Mouse (Mus musculus) kidney, adult 2 months (tissue): ENCODE results near the gene Galntl6. TPM values are rescaled to one million over a fixed set of nuclear protein-coding genes. Genes with fewer than 3 reads are reported as not detected.
A peak's percentile ranks its signal among the peaks of the same experiment; 100 is the strongest.

ENCODE experiments used
- DNase-seq: peaks from one replicate; pipeline ENCODE4 v3.0.0; 2021
- H3K27ac ChIP-seq: fragments of 200-500 bp; 2 replicates; pipeline ENCODE4 v1.5.1; 2012; ENCODE audit warnings: low read depth, low read length, control low read depth, inconsistent platforms; ENCODE audit not compliant: insufficient read depth
- H3K27me3 ChIP-seq: fragments of 200-500 bp; replicated peaks from 2 replicates; pipeline ENCODE4 v1.6.1; 2012; ENCODE audit warnings: mild to moderate bottlenecking, moderate library complexity, low read length, inconsistent platforms; ENCODE audit not compliant: control insufficient read depth, insufficient read depth
- H3K36me3 ChIP-seq: fragments of 200-500 bp; 2 replicates; pipeline ENCODE4 v1.6.1; 2012; ENCODE audit warnings: mild to moderate bottlenecking, moderate library complexity, low read length, inconsistent platforms; ENCODE audit not compliant: control insufficient read depth, insufficient read depth
- H3K4me1 ChIP-seq: fragments of 200-500 bp; 2 replicates; pipeline ENCODE4 v1.6.1; 2011; ENCODE audit warnings: low read length; ENCODE audit not compliant: control insufficient read depth, insufficient read depth
- H3K4me3 ChIP-seq: fragments of 200-500 bp; 2 replicates; pipeline ENCODE4 v1.5.1; 2011; ENCODE audit warnings: mild to moderate bottlenecking, low read depth, low read length, control low read depth; ENCODE audit not compliant: insufficient read depth
- CTCF ChIP-seq: fragments of 200-500 bp; conservative IDR thresholded peaks from 2 replicates; pipeline ENCODE4 v1.5.1; 2011; ENCODE audit warnings: low read depth, mild to moderate bottlenecking, control low read depth, low read length, moderate library complexity, mixed read lengths; ENCODE audit not compliant: insufficient read depth, insufficient read length
- POLR2A ChIP-seq: fragments of 200-500 bp; IDR thresholded peaks from one replicate; pipeline ENCODE4 v1.6.1; 2011; ENCODE audit warnings: low read depth, low read length, control low read depth
- WGBS: fragments of 180-500 bp; shearing (Covaris S2); methylation state at CpG from one replicate; pipeline ENCODE4 v1.1.7; 2018; 5-methylcytosine and 5-hydroxymethylcytosine counted together
- polyA plus RNA-seq: library from polyadenylated mRNA; depleted of rRNA; stranded (reverse); fragments of >200 nt; gene quantifications from 2 replicates; pipeline ENCODE4 v1.2.3, GENCODE M21; 2012

Gene Galntl6
- polyA plus RNA-seq, 1 experiment: not detected

GRCm38 (mm10) chr8:57793455-57793854 lies 1119.0 kb downstream of the Galntl6 start:
- no peak for DNase-seq
- WGBS: 53% methylated on average over 4 of the region's 4 CpGs
- H3K27me3 ChIP-seq: no peaks in the 10 kb centered on the region
- H3K27ac ChIP-seq: no peak overlapping the region
- H3K4me3 ChIP-seq: no peak overlapping the region
- H3K36me3 ChIP-seq: no peaks in the 10 kb centered on the region
- no peaks in the 10 kb centered on the region for H3K4me1 ChIP-seq
- TF ChIP-seq CTCF: no peak
- no peak for TF ChIP-seq POLR2A

- WGBS: 85% methylated on average over 7 of the region's 7 CpGs
- Histone ChIP-seq H3K27ac (no peak overlapping the region), H3K4me1 (no peaks in the 10 kb centered on the region), H3K4me3 (no peak overlapping the region), H3K27me3 (no peaks in the 10 kb centered on the region), H3K36me3 (no peaks in the 10 kb centered on the region)
- no peak for TF ChIP-seq POLR2A
- TF ChIP-seq CTCF: no peak
- DNase-seq: no peak
These were observed 1120.2 kb downstream of the Galntl6 start for GRCm38 (mm10) chr8:57792246-57792645.

GRCm38 (mm10) chr8:57791309-57791721 lies 1121.1 kb downstream of the Galntl6 start:
- Histone ChIP-seq H3K4me1 (no peaks in the 10 kb centered on the region), H3K27ac (no peak overlapping the region), H3K36me3 (no peaks in the 10 kb centered on the region), H3K4me3 (no peak overlapping the region), H3K27me3 (no peaks in the 10 kb centered on the region)
- DNase-seq: peak; percentile 65
- TF ChIP-seq POLR2A (no peak), CTCF (no peak)
- WGBS: 11% methylated on average over 5 of the region's 5 CpGs

GRCm38 (mm10) chr8:57779551-57779950 lies 1132.9 kb downstream of the Galntl6 start:
- DNase-seq: peak; percentile 71
- Histone ChIP-seq H3K36me3 (no peaks in the 10 kb centered on the region), H3K27ac (no peak overlapping the region), H3K27me3 (no peaks in the 10 kb centered on the region), H3K4me3 (no peak overlapping the region), H3K4me1 (peaks cover 3% of the 10 kb centered on the region; the same call in 1 of the 2 replicates)
- 44% methylated on average over 7 of the region's 7 CpGs for WGBS
- TF ChIP-seq CTCF: no peak
- no peak for TF ChIP-seq POLR2A

DNA sequence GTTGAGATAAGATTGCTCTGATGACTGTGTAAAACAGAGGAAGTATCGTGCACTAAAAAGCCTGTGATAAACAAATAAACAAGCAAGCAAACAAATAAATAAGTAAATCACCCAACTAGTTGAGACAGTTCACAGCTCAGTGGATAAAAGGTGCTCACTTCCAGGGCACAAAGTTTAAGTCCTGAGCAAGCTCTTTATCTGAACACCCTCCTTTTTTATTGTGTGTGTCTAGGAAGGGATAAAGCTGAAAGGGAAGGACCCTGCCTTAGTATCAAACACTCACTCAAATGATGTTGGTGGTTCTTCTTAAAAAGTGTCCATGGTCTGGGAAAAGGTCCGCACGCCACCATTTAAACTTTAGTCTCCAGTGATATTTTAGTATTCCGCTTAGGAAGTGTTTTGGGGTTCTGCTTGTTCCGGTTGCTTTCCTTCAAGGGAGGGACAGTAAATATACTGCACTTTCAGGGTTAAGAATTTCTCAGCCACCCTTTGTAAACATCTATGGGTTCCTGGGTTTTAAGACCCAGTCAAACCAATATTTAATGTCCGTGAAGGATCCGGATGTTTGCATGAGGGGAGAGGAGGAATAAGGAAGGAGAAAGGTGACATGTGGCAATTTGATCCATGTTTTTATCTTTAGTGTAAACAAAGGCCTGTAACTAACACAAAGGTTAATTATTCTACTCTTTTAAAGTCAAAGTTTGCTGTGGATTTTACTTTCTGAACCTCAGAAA lies 1134.3 kb downstream of the Galntl6 start:
- no peaks in the 10 kb centered on the region for H3K36me3 ChIP-seq
- H3K27me3 ChIP-seq: no peaks in the 10 kb centered on the region
- no peak for DNase-seq
- no peak overlapping the region for H3K27ac ChIP-seq
- peaks cover 3% of the 10 kb centered on the region; the same call in 1 of the 2 replicates for H3K4me1 ChIP-seq
- TF ChIP-seq CTCF (no peak), POLR2A (no peak)
- no peak overlapping the region for H3K4me3 ChIP-seq
- 67% methylated on average over 7 of the region's 7 CpGs for WGBS

DNA sequence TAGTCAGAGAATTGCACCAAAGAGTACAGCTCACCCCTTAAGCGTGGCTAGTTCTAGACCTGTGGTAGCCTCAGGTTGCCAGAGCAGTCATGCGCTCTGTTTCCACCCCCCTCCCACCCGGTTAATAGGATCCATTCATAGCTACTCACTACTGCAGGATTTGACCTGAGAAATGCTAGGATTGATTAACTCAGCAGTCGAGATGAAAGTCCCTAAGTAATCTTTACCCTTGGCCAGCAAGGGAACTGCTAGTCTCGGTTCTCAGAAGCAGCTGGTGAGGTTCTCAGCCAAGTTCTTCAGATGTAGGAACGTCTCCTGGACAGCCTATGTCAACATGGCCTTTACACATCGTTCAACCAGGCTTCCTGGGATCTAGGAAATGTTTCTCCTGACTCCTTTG lies 1135.7 kb downstream of the Galntl6 start:
- TF ChIP-seq CTCF: no peak
- TF ChIP-seq POLR2A: no peak
- H3K27me3 ChIP-seq: no peaks in the 10 kb centered on the region
- WGBS: 20% methylated on average over 7 of the region's 7 CpGs
- H3K4me3 ChIP-seq: no peak overlapping the region
- no peaks in the 10 kb centered on the region for H3K36me3 ChIP-seq
- H3K4me1 ChIP-seq: peaks cover 3% of the 10 kb centered on the region; the same call in 1 of the 2 replicates
- peak overlapping the region; percentile 78 for H3K27ac ChIP-seq
- peak; percentile 89 for DNase-seq

GRCm38 (mm10) chr8:57772732-57773265 lies 1139.6 kb downstream of the Galntl6 start:
- Histone ChIP-seq H3K4me3 (no peak overlapping the region), H3K27me3 (no peaks in the 10 kb centered on the region), H3K4me1 (peaks cover 3% of the 10 kb centered on the region; the same call in 1 of the 2 replicates), H3K36me3 (no peaks in the 10 kb centered on the region), H3K27ac (no peak overlapping the region)
- WGBS: 25% methylated on average over 12 of the region's 12 CpGs
- peak; percentile 29 for DNase-seq
- TF ChIP-seq CTCF: no peak
- TF ChIP-seq POLR2A: no peak
